Mouse (Mus musculus) B cell, adult (primary cell): ENCODE data around the gene 9230104L09Rik. TPM values are rescaled to one million over a fixed set of nuclear protein-coding genes. Genes with fewer than 3 reads are reported as not detected.

ENCODE experiments used
- total RNA-seq: library from RNA; stranded (reverse); gene quantifications from 4 replicates; pipeline ENCODE4 v1.2.4, GENCODE M21; 2023; ENCODE audit not compliant: inconsistent age

The 9230104L09Rik gene
- total RNA-seq, result not detected in 4 replicates

DNA sequence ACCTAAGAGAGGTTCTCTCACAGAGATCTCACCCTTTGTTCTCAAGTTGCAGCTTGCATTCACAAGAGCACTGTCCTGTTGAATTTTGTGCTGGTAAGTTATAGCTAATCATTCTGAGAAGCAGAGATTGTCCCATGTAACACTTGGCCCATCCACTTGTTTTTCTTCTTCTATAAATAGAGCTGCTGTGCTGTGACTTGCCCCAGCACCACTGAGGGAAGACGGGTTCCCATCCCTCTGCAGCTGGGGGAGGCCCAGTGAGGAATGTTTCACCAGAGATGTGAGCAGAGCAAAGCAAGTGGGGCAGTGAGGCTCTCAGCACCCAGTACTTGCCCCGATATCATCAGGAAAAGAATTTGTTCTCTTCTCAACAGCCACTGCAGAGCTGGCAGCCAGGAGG, at the start of gene 9230104L09Rik:
TSS of gene 9230104L09Rik (minus strand) at position 73 of the 400 bp plus-strand sequence.

DNA sequence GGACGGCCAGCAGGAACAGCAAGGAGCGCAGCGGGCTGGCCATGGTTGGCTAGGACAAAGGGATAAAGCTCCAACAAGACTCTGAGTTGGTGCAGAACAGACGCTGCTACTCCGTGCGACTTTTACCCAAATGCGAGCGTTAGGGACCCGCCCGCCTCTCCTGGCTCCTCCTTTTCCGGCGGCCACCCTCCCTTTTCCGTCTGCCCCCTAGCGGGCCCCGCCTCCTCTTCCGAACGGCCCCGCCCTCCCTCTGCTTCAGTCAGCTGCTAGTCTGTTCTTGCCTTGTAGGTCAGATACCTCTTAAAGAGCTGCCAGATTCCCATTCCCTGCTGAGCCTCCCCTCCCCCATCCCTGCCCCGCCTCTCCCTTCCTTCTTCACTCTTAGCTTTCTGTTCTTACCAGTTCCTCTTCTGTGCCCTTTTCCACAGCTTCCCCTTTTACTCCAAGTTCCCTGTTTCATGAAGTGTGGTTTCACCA, 10.5 kb upstream of the 9230104L09Rik start, which contains the start of gene Cst3:
TSS of gene Cst3 (minus strand) at position 358 of the 477 bp plus-strand sequence.

DNA sequence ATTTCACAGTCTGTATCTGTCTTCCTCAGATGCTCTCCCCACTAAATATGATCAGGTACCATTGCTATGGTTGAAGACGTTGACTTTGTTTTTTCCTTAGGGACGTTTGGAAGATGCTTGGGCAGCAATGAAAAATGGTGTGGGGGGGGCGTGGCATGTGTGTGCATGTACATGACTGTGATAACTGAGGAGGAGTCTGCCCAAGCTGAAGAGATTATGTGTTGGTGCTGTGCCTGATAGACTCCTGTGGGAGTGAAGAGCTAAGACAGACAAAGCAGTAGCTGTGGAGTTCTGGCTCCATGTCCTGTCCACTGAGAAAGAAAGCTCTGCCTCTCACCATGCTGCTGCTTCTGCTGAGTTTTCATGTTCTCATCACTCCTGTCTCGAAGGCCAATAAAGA, 29.9 kb downstream of the 9230104L09Rik start, which contains the start of gene Cst9:
TSS of gene Cst9 (plus strand) at position 236 of the 400 bp plus-strand sequence.

DNA sequence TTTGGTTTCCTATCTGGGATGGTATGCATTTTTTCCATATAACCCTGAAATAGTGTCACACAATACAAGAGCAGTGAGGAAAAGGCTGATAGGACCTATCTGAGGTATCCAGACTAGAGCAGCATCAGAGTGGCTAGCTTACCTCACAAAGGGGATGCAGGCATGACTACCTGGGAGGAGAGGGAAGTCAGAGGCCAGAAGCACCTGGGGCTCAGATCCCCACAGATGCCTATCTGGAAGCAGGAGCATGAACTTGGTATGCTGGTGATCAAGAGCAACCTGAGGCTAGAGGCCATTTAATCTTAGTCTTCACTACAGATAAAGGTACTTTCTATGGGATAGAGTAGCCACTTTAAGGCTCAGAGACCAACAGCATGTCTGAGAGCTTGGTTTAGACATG, 44.9 kb downstream of the 9230104L09Rik start, which contains the start of gene Cst13:
TSS of gene Cst13 (plus strand) at position 173 of the 400 bp plus-strand sequence.

DNA sequence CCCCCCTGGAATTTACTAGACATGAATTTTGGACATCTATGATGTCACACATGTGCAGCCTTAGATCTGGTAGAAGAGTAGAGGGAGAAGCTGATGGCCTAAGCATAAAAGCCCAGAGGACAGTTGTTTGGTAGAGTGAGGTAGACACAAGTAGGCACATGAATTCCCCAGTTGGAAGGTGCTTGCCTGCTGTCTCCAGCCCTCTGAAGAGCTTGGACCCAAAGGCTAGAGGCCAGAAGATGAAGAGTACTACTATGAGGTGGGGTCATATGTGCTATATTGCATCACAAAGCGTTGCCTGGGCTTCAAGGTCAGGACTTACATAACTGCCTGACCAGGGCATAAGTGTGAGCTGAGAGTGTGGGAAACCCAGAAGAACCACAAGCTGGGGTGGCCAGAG, 66.4 kb downstream of the 9230104L09Rik start, which contains the start of gene Cst8:
TSS of gene Cst8 (plus strand) at position 301 of the 400 bp plus-strand sequence.

Other genes with a start within 250 kb of the 9230104L09Rik start
- gene Nxt1, start 192.4 kb downstream of the 9230104L09Rik start, total RNA-seq, result 9.2 to 17.2 TPM (median 15.0 TPM) in 4 replicates
- gene Gzf1, start 184.0 kb downstream of the 9230104L09Rik start, total RNA-seq, result 9.4 to 12.7 TPM (median 10.3 TPM) in 4 replicates
- gene Napb, start 132.6 kb downstream of the 9230104L09Rik start, total RNA-seq, result 0.48 to 0.75 TPM (median 0.61 TPM) in 4 replicates
- gene Cstl1, start 114.7 kb downstream of the 9230104L09Rik start, total RNA-seq, result not detected in 4 replicates
- gene Cst11, start 93.5 kb downstream of the 9230104L09Rik start, total RNA-seq, result not detected in 4 replicates
- not detected in 4 replicates for gene 8030411F24Rik, start 83.0 kb downstream of the 9230104L09Rik start, total RNA-seq
- not detected in 4 replicates for gene Cst12, start 75.7 kb downstream of the 9230104L09Rik start, total RNA-seq
- not detected in 4 replicates for gene Cst8, start 66.3 kb downstream of the 9230104L09Rik start, total RNA-seq
- gene Cst13, start 45.0 kb downstream of the 9230104L09Rik start, total RNA-seq, result not detected in 4 replicates
- not detected in 4 replicates for gene Cst9, start 29.9 kb downstream of the 9230104L09Rik start, total RNA-seq
- 164 to 193 TPM (median 173 TPM) in 4 replicates for gene Cst3, start 10.7 kb upstream of the 9230104L09Rik start, total RNA-seq
- gene Gm1330, start 138.2 kb upstream of the 9230104L09Rik start, total RNA-seq, result not detected in 4 replicates
- gene Gm10750, start 152.2 kb upstream of the 9230104L09Rik start, total RNA-seq, result not detected in 4 replicates